Mouse (Mus musculus) testis, adult 2 months (tissue): ENCODE results near the gene Adam15.

Source experiments
- CTCF ChIP-seq: fragments of 200-500 bp; IDR thresholded peaks from 2 replicates; pipeline ENCODE4 v1.5.1; 2012; ENCODE audit warnings: low read depth, mild to moderate bottlenecking, inconsistent platforms, low read length, moderate library complexity; ENCODE audit not compliant: control insufficient read depth, insufficient read depth, insufficient replicate concordance
- POLR2A ChIP-seq: fragments of 200-500 bp; IDR thresholded peaks from 2 replicates; pipeline ENCODE4 v1.6.1; 2012; ENCODE audit warnings: low read depth, mild to moderate bottlenecking, inconsistent platforms, low read length, moderate library complexity; ENCODE audit not compliant: control insufficient read depth

GRCm38 (mm10) chr3:89390699-89391662 is 41.2 kb upstream of the Adam15 start:
- TF ChIP-seq CTCF, result no peak
- no peak for TF ChIP-seq POLR2A
